Mouse (Mus musculus) retina, adult 2 months (tissue): ENCODE results near the gene Teddm1a.
A peak's percentile ranks its signal among the peaks of the same experiment; 100 is the strongest.
"Not testable (repeated sequence)": the region's sequence is repeated elsewhere in the genome, so short reads cannot be mapped to it uniquely, and the experiment has no call there.

Source experiments
- DNase-seq: peaks from one replicate; pipeline ENCODE4 v3.0.0-alpha.2; 2012; ENCODE audit warnings: low read depth, low spot score

Gene Teddm1a

GRCm38 (mm10) chr1:153891442-153891841, at the start of gene Teddm1a:
Gene Teddm1a (plus strand): TSS chr1:153891742.
- no peak for DNase-seq

- no peak for DNase-seq
Observed at GRCm38 (mm10) chr1:153842121-153842740, 49.3 kb upstream of the Teddm1a start.

GRCm38 (mm10) chr1:153844042-153844441, 47.5 kb upstream of the Teddm1a start, which contains the start of gene Rgsl1:
Gene Rgsl1 (minus strand): TSS chr1:153844142.
- no peak for DNase-seq

- no peak for DNase-seq
Observed at GRCm38 (mm10) chr1:153846420-153846819, 45.1 kb upstream of the Teddm1a start.

- DNase-seq: peak; percentile 1
Observed at GRCm38 (mm10) chr1:153846867-153847266, 44.7 kb upstream of the Teddm1a start.

GRCm38 (mm10) chr1:153852696-153853095, 38.8 kb upstream of the Teddm1a start:
- DNase-seq: not testable (repeated sequence)

- DNase-seq: no peak
Observed at GRCm38 (mm10) chr1:153855946-153856345, 35.6 kb upstream of the Teddm1a start.

GRCm38 (mm10) chr1:153874045-153874444, 17.5 kb upstream of the Teddm1a start, which contains the start of gene Teddm1b:
Gene Teddm1b (plus strand): TSS chr1:153874345.
- DNase-seq: no peak

GRCm38 (mm10) chr1:153880391-153880790, 11.2 kb upstream of the Teddm1a start:
- DNase-seq: not testable (repeated sequence)

GRCm38 (mm10) chr1:153886024-153886633, 5.4 kb upstream of the Teddm1a start:
- no peak for DNase-seq

- no peak for DNase-seq
Observed at GRCm38 (mm10) chr1:153890121-153890520, 1.4 kb upstream of the Teddm1a start.

GRCm38 (mm10) chr1:153893746-153894145, 2.2 kb downstream of the Teddm1a start:
- no peak for DNase-seq

- DNase-seq: no peak
Observed at GRCm38 (mm10) chr1:153894201-153894893, 2.8 kb downstream of the Teddm1a start.

GRCm38 (mm10) chr1:153894979-153895378, 3.4 kb downstream of the Teddm1a start:
- peak; percentile 57 for DNase-seq

GRCm38 (mm10) chr1:153897196-153897595, 5.7 kb downstream of the Teddm1a start:
- no peak for DNase-seq

GRCm38 (mm10) chr1:153898989-153899730, 7.6 kb downstream of the Teddm1a start:
- DNase-seq: no peak

GRCm38 (mm10) chr1:153899731-153900380, 8.3 kb downstream of the Teddm1a start, which contains the start of the genes Glul and Teddm2:
Gene Glul (plus strand): TSS chr1:153899944.
Gene Teddm2 (minus strand): TSS chr1:153900228.
- peak; percentile 83 for DNase-seq

- no peak for DNase-seq
Observed at GRCm38 (mm10) chr1:153900381-153900780, 8.8 kb downstream of the Teddm1a start.

GRCm38 (mm10) chr1:153900860-153901730, 9.6 kb downstream of the Teddm1a start:
- DNase-seq: no peak

GRCm38 (mm10) chr1:153903006-153903405, 11.5 kb downstream of the Teddm1a start:
- no peak for DNase-seq
